Mouse (Mus musculus): ENCODE data around the gene Wscd1. TPM values are rescaled to one million over a fixed set of nuclear protein-coding genes. Genes with fewer than 3 reads are reported as not detected.

Wscd1 gene
- polyA plus RNA-seq, 1 experiment from 2014 or later: 67.1 TPM

GRCm38 (mm10) chr11:71808521-71808920 lies 58.8 kb downstream of the Wscd1 start:
- H3K9ac ChIP-seq (replicated peaks; ENCODE audit: low read length): no peak overlapping the region
- no peaks in the 10 kb centered on the region for H3K4me1 ChIP-seq (ENCODE audit: control insufficient read depth, insufficient read depth, low read length)
- ATAC-seq (ENCODE audit: low FRiP score, low TSS enrichment) (no peak), DNase-seq (no peak)
- 90% methylated on average over 2 of the region's 2 CpGs for WGBS
- no peaks in the 10 kb centered on the region for H3K9me3 ChIP-seq (ENCODE audit: control insufficient read depth, low read length)
- H3K4me3 ChIP-seq (replicated peaks; ENCODE audit: low read depth, low read length): no peak overlapping the region
- no peak overlapping the region for H3K27ac ChIP-seq (replicated peaks; ENCODE audit: low read depth, low read length)
- no peaks in the 10 kb centered on the region for H3K27me3 ChIP-seq (ENCODE audit: control insufficient read depth, insufficient read depth, low read length)
- H3K36me3 ChIP-seq (ENCODE audit: control insufficient read depth, insufficient read depth, low read length): no peaks in the 10 kb centered on the region
- H3K4me2 ChIP-seq (ENCODE audit: low read length): no peak overlapping the region

DNA sequence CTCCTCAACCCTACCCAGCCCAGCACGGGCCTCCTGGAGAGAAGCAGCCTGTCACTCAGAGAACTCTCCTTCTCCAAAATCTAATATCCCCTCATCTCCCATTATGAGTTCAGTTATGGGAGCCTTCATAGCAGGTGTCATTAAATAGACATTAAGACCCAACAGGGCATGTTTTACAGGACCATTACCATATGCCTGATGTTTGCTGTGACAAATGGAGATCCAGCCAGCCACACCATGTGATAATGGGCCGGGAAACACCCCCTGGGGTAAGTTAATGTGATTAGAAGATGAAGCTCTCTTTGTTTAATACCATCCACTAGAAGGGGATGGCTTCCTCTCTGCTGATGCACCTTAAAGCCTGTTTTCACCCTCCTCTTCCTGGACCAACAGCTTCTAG lies 62.1 kb downstream of the Wscd1 start:
- Histone ChIP-seq H3K9ac (replicated peaks; ENCODE audit: low read length) (no peak overlapping the region), H3K4me3 (replicated peaks; ENCODE audit: low read depth, low read length) (no peak overlapping the region), H3K36me3 (ENCODE audit: control insufficient read depth, insufficient read depth, low read length) (no peaks in the 10 kb centered on the region), H3K4me2 (ENCODE audit: low read length) (no peak overlapping the region), H3K9me3 (ENCODE audit: control insufficient read depth, low read length) (no peaks in the 10 kb centered on the region), H3K27me3 (ENCODE audit: control insufficient read depth, insufficient read depth, low read length) (no peaks in the 10 kb centered on the region), H3K27ac (replicated peaks; ENCODE audit: low read depth, low read length) (no peak overlapping the region), H3K4me1 (ENCODE audit: control insufficient read depth, insufficient read depth, low read length) (peaks cover 13% of the 10 kb centered on the region)
- 70% methylated on average over 2 of the region's 2 CpGs for WGBS
- no peak for DNase-seq
- no peak for ATAC-seq (ENCODE audit: low FRiP score, low TSS enrichment)

DNA sequence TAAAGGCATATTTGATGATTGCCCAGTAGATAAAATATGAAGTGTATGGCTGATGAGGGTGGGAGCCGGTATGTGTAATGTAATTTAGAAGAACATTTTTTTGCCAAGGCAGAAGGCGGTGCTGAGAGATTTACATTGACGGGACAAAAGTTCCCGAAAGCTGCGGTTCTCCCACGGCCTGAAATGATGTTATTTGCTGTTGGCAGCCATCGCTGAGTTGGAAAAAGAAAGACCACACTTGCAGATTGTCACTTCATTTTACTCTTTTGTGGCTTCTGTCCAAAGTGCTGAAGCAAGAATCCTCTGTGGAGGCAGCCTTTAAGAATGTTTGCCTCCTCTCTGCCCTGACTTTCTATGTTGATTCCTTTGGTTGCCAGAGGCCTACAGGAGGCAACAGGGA lies 63.2 kb downstream of the Wscd1 start:
- Histone ChIP-seq H3K4me1 (ENCODE audit: control insufficient read depth, insufficient read depth, low read length) (peaks cover 13% of the 10 kb centered on the region), H3K4me3 (replicated peaks; ENCODE audit: low read depth, low read length) (no peak overlapping the region), H3K4me2 (ENCODE audit: low read length) (no peak overlapping the region), H3K27me3 (ENCODE audit: control insufficient read depth, insufficient read depth, low read length) (no peaks in the 10 kb centered on the region), H3K9me3 (ENCODE audit: control insufficient read depth, low read length) (no peaks in the 10 kb centered on the region), H3K36me3 (ENCODE audit: control insufficient read depth, insufficient read depth, low read length) (no peaks in the 10 kb centered on the region), H3K27ac (replicated peaks; ENCODE audit: low read depth, low read length) (no peak overlapping the region), H3K9ac (replicated peaks; ENCODE audit: low read length) (no peak overlapping the region)
- DNase-seq (no peak), ATAC-seq (ENCODE audit: low FRiP score, low TSS enrichment) (no peak)
- 91% methylated on average over 7 of the region's 7 CpGs for WGBS

- H3K4me1 ChIP-seq (ENCODE audit: control insufficient read depth, insufficient read depth, low read length): peaks cover 13% of the 10 kb centered on the region
- ATAC-seq (ENCODE audit: low FRiP score, low TSS enrichment) (no peak), DNase-seq (peak; percentile 29)
- H3K9ac ChIP-seq (replicated peaks; ENCODE audit: low read length): no peak overlapping the region
- no peak overlapping the region for H3K27ac ChIP-seq (replicated peaks; ENCODE audit: low read depth, low read length)
- no peaks in the 10 kb centered on the region for H3K27me3 ChIP-seq (ENCODE audit: control insufficient read depth, insufficient read depth, low read length)
- H3K4me3 ChIP-seq (replicated peaks; ENCODE audit: low read depth, low read length): no peak overlapping the region
- H3K4me2 ChIP-seq (ENCODE audit: low read length): no peak overlapping the region
- no peaks in the 10 kb centered on the region for H3K36me3 ChIP-seq (ENCODE audit: control insufficient read depth, insufficient read depth, low read length)
- WGBS: 26% methylated on average over 7 of the region's 7 CpGs
- H3K9me3 ChIP-seq (ENCODE audit: control insufficient read depth, low read length): no peaks in the 10 kb centered on the region
Observed at GRCm38 (mm10) chr11:71814511-71814910, 64.8 kb downstream of the Wscd1 start.

GRCm38 (mm10) chr11:71815326-71815725 lies 65.6 kb downstream of the Wscd1 start:
- peaks cover 13% of the 10 kb centered on the region for H3K4me1 ChIP-seq (ENCODE audit: control insufficient read depth, insufficient read depth, low read length)
- no peaks in the 10 kb centered on the region for H3K27me3 ChIP-seq (ENCODE audit: control insufficient read depth, insufficient read depth, low read length)
- no peaks in the 10 kb centered on the region for H3K36me3 ChIP-seq (ENCODE audit: control insufficient read depth, insufficient read depth, low read length)
- H3K9ac ChIP-seq (replicated peaks; ENCODE audit: low read length): no peak overlapping the region
- no peak overlapping the region for H3K4me2 ChIP-seq (ENCODE audit: low read length)
- no peak overlapping the region for H3K27ac ChIP-seq (replicated peaks; ENCODE audit: low read depth, low read length)
- no peak for ATAC-seq (ENCODE audit: low FRiP score, low TSS enrichment)
- WGBS: 82% methylated on average over 6 of the region's 6 CpGs
- no peaks in the 10 kb centered on the region for H3K9me3 ChIP-seq (ENCODE audit: control insufficient read depth, low read length)
- no peak overlapping the region for H3K4me3 ChIP-seq (replicated peaks; ENCODE audit: low read depth, low read length)
- DNase-seq: no peak

GRCm38 (mm10) chr11:71816918-71817317 lies 67.2 kb downstream of the Wscd1 start:
- DNase-seq: no peak
- Histone ChIP-seq H3K4me2 (ENCODE audit: low read length) (no peak overlapping the region), H3K4me3 (replicated peaks; ENCODE audit: low read depth, low read length) (no peak overlapping the region), H3K9me3 (ENCODE audit: control insufficient read depth, low read length) (no peaks in the 10 kb centered on the region), H3K27ac (replicated peaks; ENCODE audit: low read depth, low read length) (no peak overlapping the region), H3K27me3 (ENCODE audit: control insufficient read depth, insufficient read depth, low read length) (no peaks in the 10 kb centered on the region), H3K36me3 (ENCODE audit: control insufficient read depth, insufficient read depth, low read length) (no peaks in the 10 kb centered on the region), H3K4me1 (ENCODE audit: control insufficient read depth, insufficient read depth, low read length) (peaks cover 13% of the 10 kb centered on the region), H3K9ac (replicated peaks; ENCODE audit: low read length) (no peak overlapping the region)
- 73% methylated on average over 3 of the region's 3 CpGs for WGBS
- ATAC-seq (ENCODE audit: low FRiP score, low TSS enrichment): no peak

- no peak for ATAC-seq (ENCODE audit: low FRiP score, low TSS enrichment)
- Histone ChIP-seq H3K9me3 (ENCODE audit: control insufficient read depth, low read length) (no peaks in the 10 kb centered on the region), H3K36me3 (ENCODE audit: control insufficient read depth, insufficient read depth, low read length) (no peaks in the 10 kb centered on the region), H3K9ac (replicated peaks; ENCODE audit: low read length) (no peak overlapping the region), H3K27ac (replicated peaks; ENCODE audit: low read depth, low read length) (no peak overlapping the region), H3K27me3 (ENCODE audit: control insufficient read depth, insufficient read depth, low read length) (no peaks in the 10 kb centered on the region), H3K4me3 (replicated peaks; ENCODE audit: low read depth, low read length) (no peak overlapping the region), H3K4me1 (ENCODE audit: control insufficient read depth, insufficient read depth, low read length) (peaks cover 13% of the 10 kb centered on the region), H3K4me2 (ENCODE audit: low read length) (no peak overlapping the region)
- WGBS: 87% methylated on average over 4 of the region's 4 CpGs
- DNase-seq: no peak
Observed at GRCm38 (mm10) chr11:71817341-71817740, 67.6 kb downstream of the Wscd1 start.

DNA sequence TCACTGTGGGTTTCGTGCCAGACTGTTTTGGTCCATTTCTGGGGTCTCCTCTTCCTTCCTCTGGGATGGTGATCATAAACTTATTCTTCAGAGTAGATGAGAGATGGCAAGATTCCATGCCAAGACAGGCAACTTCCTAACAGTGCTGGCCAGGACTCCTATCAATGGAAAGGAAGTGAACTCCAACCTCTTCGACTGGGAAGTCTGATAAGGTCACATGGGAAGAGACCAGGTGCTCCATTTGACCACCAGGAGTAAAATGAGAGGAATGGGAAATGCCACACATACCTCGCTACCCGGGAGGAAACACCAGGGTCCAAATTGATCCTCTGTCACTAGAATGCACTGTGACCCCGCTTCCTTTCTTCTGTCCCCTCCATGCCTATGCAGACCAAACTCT lies 68.4 kb downstream of the Wscd1 start:
- H3K9ac ChIP-seq (replicated peaks; ENCODE audit: low read length): no peak overlapping the region
- ATAC-seq (ENCODE audit: low FRiP score, low TSS enrichment) (no peak), DNase-seq (no peak)
- WGBS: 86% methylated on average over 5 of the region's 5 CpGs
- no peak overlapping the region for H3K4me3 ChIP-seq (replicated peaks; ENCODE audit: low read depth, low read length)
- H3K4me1 ChIP-seq (ENCODE audit: control insufficient read depth, insufficient read depth, low read length): peaks cover 13% of the 10 kb centered on the region
- H3K27me3 ChIP-seq (ENCODE audit: control insufficient read depth, insufficient read depth, low read length): no peaks in the 10 kb centered on the region
- H3K36me3 ChIP-seq (ENCODE audit: control insufficient read depth, insufficient read depth, low read length): no peaks in the 10 kb centered on the region
- H3K27ac ChIP-seq (replicated peaks; ENCODE audit: low read depth, low read length): no peak overlapping the region
- H3K4me2 ChIP-seq (ENCODE audit: low read length): no peak overlapping the region
- H3K9me3 ChIP-seq (ENCODE audit: control insufficient read depth, low read length): no peaks in the 10 kb centered on the region

GRCm38 (mm10) chr11:71819901-71820300 lies 70.2 kb downstream of the Wscd1 start:
- no peak for ATAC-seq (ENCODE audit: low FRiP score, low TSS enrichment)

More at GRCm38 (mm10) chr11:71819901-71820300, 70.2 kb downstream of the Wscd1 start:
- Histone ChIP-seq H3K4me3 (replicated peaks; ENCODE audit: low read depth, low read length) (no peak overlapping the region), H3K4me2 (ENCODE audit: low read length) (no peak overlapping the region), H3K4me1 (ENCODE audit: control insufficient read depth, insufficient read depth, low read length) (no peaks in the 10 kb centered on the region; the same call in 1 of the 2 replicates), H3K36me3 (ENCODE audit: control insufficient read depth, insufficient read depth, low read length) (no peaks in the 10 kb centered on the region), H3K9me3 (ENCODE audit: control insufficient read depth, low read length) (no peaks in the 10 kb centered on the region), H3K27ac (replicated peaks; ENCODE audit: low read depth, low read length) (no peak overlapping the region), H3K27me3 (ENCODE audit: control insufficient read depth, insufficient read depth, low read length) (no peaks in the 10 kb centered on the region), H3K9ac (replicated peaks; ENCODE audit: low read length) (no peak overlapping the region)
- DNase-seq: no peak
- 81% methylated on average over 9 of the region's 9 CpGs for WGBS
